In the genomic region with DNA sequence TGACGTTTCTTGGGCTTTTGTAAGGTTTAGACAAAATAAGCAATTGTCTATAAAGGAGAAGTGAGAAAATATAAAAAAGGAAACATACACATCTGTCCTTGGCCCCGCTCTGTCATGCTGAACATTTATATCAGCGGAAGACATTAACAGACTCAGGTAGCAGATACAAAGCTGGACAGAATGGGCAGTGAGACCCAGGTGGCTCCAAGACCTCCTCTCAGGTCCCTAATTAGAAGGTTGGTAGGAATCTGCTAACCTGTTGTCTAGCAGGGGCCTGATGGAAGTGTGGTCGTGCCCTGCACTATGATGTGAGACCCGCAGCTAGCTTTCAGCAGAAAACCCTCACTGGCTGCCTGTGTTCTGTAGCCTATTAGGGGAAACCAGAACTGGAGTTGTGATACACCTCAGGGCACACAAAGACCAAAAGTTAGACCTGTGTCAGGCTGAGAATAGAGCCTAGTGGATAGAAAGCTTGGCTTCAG, we compare ENCODE assay signal across 13 mouse cellular contexts. TPM values are rescaled to one million over a fixed set of nuclear protein-coding genes. Genes with fewer than 3 reads are reported as not detected.
A peak's percentile ranks its signal among the peaks of the same experiment; 100 is the strongest.
DNase-seq lines count a peak whose midpoint lies in the region; ATAC-seq and TF ChIP-seq lines count a peak whose summit lies in the region.
"Had no signal": no experiment of that assay in that cellular context is flagged by ENCODE, and none has a peak within 500 bp of the region (broad histone marks: within the 10 kb centered on the region; RNA-seq: fewer than 3 reads in every experiment).

No protein-coding gene starts in this region.

- H3K9ac ChIP-seq in embryonic facial prominence, embryonic 12.5 days, result no peak overlapping the region
- H3K9ac ChIP-seq in lung, embryonic 14.5 days, result peak overlapping the region; percentile 75; the same call in 1 of the 2 replicates
- no peak overlapping the region for H3K9ac ChIP-seq in intestine, embryonic 15.5 days
- H3K9ac ChIP-seq: liver, embryonic 14.5 days had no signal

- H3K4me2 ChIP-seq in embryonic facial prominence, embryonic 12.5 days (replicated peaks), result 0 out of 2 replicates have a peak overlapping the region, but pooled peaks have one; percentile 62
- H3K4me2 ChIP-seq in lung, embryonic 14.5 days, result peak overlapping the region; percentile 83
- H3K4me2 ChIP-seq in intestine, embryonic 15.5 days (replicated peaks), result peak overlapping the region; percentile 87; the same call in 1 of the 2 replicates

- no peaks in the 10 kb centered on the region for H3K36me3 ChIP-seq in embryonic facial prominence, embryonic 12.5 days
- H3K36me3 ChIP-seq in embryonic facial prominence, embryonic 10.5 days (replicated peaks), result no peaks in the 10 kb centered on the region
- no peaks in the 10 kb centered on the region for H3K36me3 ChIP-seq in lung, embryonic 14.5 days (ENCODE audit: insufficient read depth)
- H3K36me3 ChIP-seq in intestine, embryonic 15.5 days, result no peaks in the 10 kb centered on the region

- no peak overlapping the region for H3K27ac ChIP-seq in embryonic facial prominence, embryonic 12.5 days
- H3K27ac ChIP-seq in embryonic facial prominence, embryonic 10.5 days (replicated peaks), result no peak overlapping the region
- 0 out of 2 replicates have a peak overlapping the region, but pooled peaks have one; percentile 87 for H3K27ac ChIP-seq in lung, embryonic 14.5 days (ENCODE audit: low read depth)
- no peak overlapping the region for H3K27ac ChIP-seq in intestine, embryonic 15.5 days
- H3K27ac ChIP-seq: liver, embryonic 14.5 days had no signal

- DNase-seq in embryonic facial prominence, embryonic 10.5 days (ENCODE audit: low spot score), result no peak
- no peak for DNase-seq in lung, embryonic 14.5 days
- no peak for DNase-seq in lung, postnatal 14 days
- DNase-seq in spleen, postnatal 36 days (ENCODE audit: low spot score in 2 of 2), result peak; percentile 69 to 75
- no peak for DNase-seq in embryo, embryonic 9.5 days (ENCODE audit: extremely low spot score)
- no peak for DNase-seq in embryo, embryonic 10.5 days (ENCODE audit: low spot score)
- DNase-seq: adrenal gland, adult 2 months; cerebellum, adult 11-12 months; heart, adult 18-20 months; right cerebral cortex, postnatal 14 days had no signal

- peaks cover 21% of the 10 kb centered on the region for H3K4me1 ChIP-seq in embryonic facial prominence, embryonic 12.5 days
- peaks cover 29% of the 10 kb centered on the region for H3K4me1 ChIP-seq in embryonic facial prominence, embryonic 10.5 days
- peaks cover 18% of the 10 kb centered on the region for H3K4me1 ChIP-seq in lung, embryonic 14.5 days (ENCODE audit: insufficient read depth)
- H3K4me1 ChIP-seq in intestine, embryonic 15.5 days (replicated peaks), result peaks cover 27% of the 10 kb centered on the region

- H3K9me3 ChIP-seq in embryonic facial prominence, embryonic 12.5 days, result no peaks in the 10 kb centered on the region
- no peaks in the 10 kb centered on the region for H3K9me3 ChIP-seq in embryonic facial prominence, embryonic 10.5 days
- no peaks in the 10 kb centered on the region for H3K9me3 ChIP-seq in lung, embryonic 14.5 days (ENCODE audit: low read depth, low read length)
- no peaks in the 10 kb centered on the region for H3K9me3 ChIP-seq in intestine, embryonic 15.5 days

- no peak overlapping the region for H3K4me3 ChIP-seq in embryonic facial prominence, embryonic 12.5 days
- H3K4me3 ChIP-seq in embryonic facial prominence, embryonic 10.5 days, result no peak overlapping the region
- H3K4me3 ChIP-seq in lung, embryonic 14.5 days (ENCODE audit: low read depth, low read length), result no peak overlapping the region; the same call in 1 of the 2 replicates
- H3K4me3 ChIP-seq in intestine, embryonic 15.5 days (replicated peaks), result 0 out of 2 replicates have a peak overlapping the region, but pooled peaks have one; percentile 63

- 76% methylated on average over 5 of the region's 5 CpGs for WGBS in embryonic facial prominence, embryonic 12.5 days
- WGBS in embryonic facial prominence, embryonic 10.5 days, result 68% methylated on average over 5 of the region's 5 CpGs
- WGBS in lung, embryonic 14.5 days, result 74% methylated on average over 5 of the region's 5 CpGs
- 82% methylated on average over 5 of the region's 5 CpGs for WGBS in intestine, embryonic 15.5 days

- H3K27me3 ChIP-seq in embryonic facial prominence, embryonic 12.5 days, result no peaks in the 10 kb centered on the region
- peaks cover 51% of the 10 kb centered on the region for H3K27me3 ChIP-seq in embryonic facial prominence, embryonic 10.5 days (replicated peaks; ENCODE audit: low read depth, poor library complexity, severe bottlenecking)
- no peaks in the 10 kb centered on the region for H3K27me3 ChIP-seq in lung, embryonic 14.5 days (ENCODE audit: insufficient read depth, low read length)
- peaks cover 18% of the 10 kb centered on the region for H3K27me3 ChIP-seq in intestine, embryonic 15.5 days (replicated peaks)

- no peak for ATAC-seq in embryonic facial prominence, embryonic 12.5 days (ENCODE audit: insufficient number of reproducible peaks, insufficient read depth, low FRiP score, low TSS enrichment)
- no peak for ATAC-seq in lung, embryonic 14.5 days (ENCODE audit: insufficient read depth)
- ATAC-seq in intestine, embryonic 15.5 days, result no peak

- no peak for TF ChIP-seq CTCF in lung, embryonic 14.5 days (IDR thresholded peaks at IDR 0.05; ENCODE audit: low read depth)

RNA-seq across cellular contexts. Expression of a gene that starts 1.0 kb away (rescaled TPM):
- 3.2 and 3.6 TPM in 2 replicates for polyA plus RNA-seq in embryonic facial prominence, embryonic 12.5 days (2016; fragmentation: Nextera tagmentation; extraction: Ambion mirVana)
- polyA plus RNA-seq in embryonic facial prominence, embryonic 10.5 days (2016; fragmentation: Nextera tagmentation; extraction: Ambion mirVana), result 1.8 and 1.9 TPM in 2 replicates
- 2.1 TPM in 2 replicates for polyA plus RNA-seq in lung, embryonic 14.5 days (2014; fragmentation: Nextera tagmentation; extraction: Ambion mirVana)
- 1.9 TPM in 2 replicates for polyA plus RNA-seq in intestine, embryonic 15.5 days (2015; fragmentation: Nextera tagmentation; extraction: Ambion mirVana)

RNA-seq across cellular contexts. Expression of a gene that starts 57.3 kb away (rescaled TPM):
- 75.7 and 77.6 TPM in 2 replicates for polyA plus RNA-seq in embryonic facial prominence, embryonic 12.5 days (2016; fragmentation: Nextera tagmentation; extraction: Ambion mirVana)
- 47.1 and 49.0 TPM in 2 replicates for polyA plus RNA-seq in embryonic facial prominence, embryonic 10.5 days (2016; fragmentation: Nextera tagmentation; extraction: Ambion mirVana)
- 73.5 and 74.0 TPM in 2 replicates for polyA plus RNA-seq in lung, embryonic 14.5 days (2014; fragmentation: Nextera tagmentation; extraction: Ambion mirVana)
- 144 and 147 TPM in 2 replicates for polyA plus RNA-seq in intestine, embryonic 15.5 days (2015; fragmentation: Nextera tagmentation; extraction: Ambion mirVana)

Comparison
In these comparisons a context has a peak if more than half of its experiments do, and no peak if none do; other contexts are left out.
1. DNase-seq: peak in spleen, postnatal 36 days (2 of 2); none in embryonic facial prominence, embryonic 10.5 days (single experiment), lung, embryonic 14.5 days (single experiment), lung, postnatal 14 days (single experiment), embryo, embryonic 9.5 days (single experiment) and embryo, embryonic 10.5 days (single experiment).
2. Peak in every context shown above with its lines, with median percentiles within 50 percentile points of each other: H3K4me2 ChIP-seq.